Mouse (Mus musculus) limb, embryonic 14.5 days (tissue): ENCODE measurements around the gene Spdye4b. TPM values are rescaled to one million over a fixed set of nuclear protein-coding genes. Genes with fewer than 3 reads are reported as not detected.
"Not testable (repeated sequence)": the region's sequence is repeated elsewhere in the genome, so short reads cannot be mapped to it uniquely, and the experiment has no call there.

Experiments used
- ATAC-seq: fragments of 200-750 bp; cut with Nextera tagmentation; 2 replicates; pipeline ENCODE4 v1.8.0; 2017; ENCODE audit warnings: low read depth, moderate number of reproducible peaks, moderate TSS enrichment; ENCODE audit not compliant: low FRiP score
- DNase-seq: peaks from one replicate; pipeline ENCODE4 v3.0.0-alpha.2; 2015; ENCODE audit warnings: low spot score
- H3K27ac ChIP-seq: fragments of 300-500 bp; sonication (generic); replicated peaks from 2 replicates; pipeline ENCODE4 v1.5.1; 2014; ENCODE audit warnings: low read depth, mild to moderate bottlenecking, low read length, moderate library complexity, mixed read lengths
- H3K27me3 ChIP-seq: fragments of 300-500 bp; sonication (generic); 2 replicates; pipeline ENCODE4 v1.6.1; 2014; ENCODE audit warnings: low read length, mixed read lengths; ENCODE audit not compliant: control insufficient read depth, insufficient read depth
- H3K36me3 ChIP-seq: fragments of 300-500 bp; sonication (generic); 2 replicates; pipeline ENCODE4 v1.6.1; 2014; ENCODE audit warnings: mild to moderate bottlenecking, low read length, moderate library complexity, mixed read lengths; ENCODE audit not compliant: control insufficient read depth, insufficient read depth
- H3K4me1 ChIP-seq: fragments of 300-500 bp; sonication (generic); 2 replicates; pipeline ENCODE4 v1.6.1; 2014; ENCODE audit warnings: antibody characterized with exemption, low read length, mixed read lengths; ENCODE audit not compliant: control insufficient read depth, insufficient read depth
- H3K4me2 ChIP-seq: fragments of 300-500 bp; sonication (generic); replicated peaks from 2 replicates; pipeline ENCODE4 v1.6.1; 2014; ENCODE audit warnings: low read depth, mild to moderate bottlenecking, low read length, moderate library complexity; ENCODE audit not compliant: severe bottlenecking
- H3K4me3 ChIP-seq: fragments of 300-500 bp; sonication (generic); replicated peaks from 2 replicates; pipeline ENCODE4 v1.5.1; 2014; ENCODE audit warnings: low read length
- H3K9ac ChIP-seq: fragments of 300-500 bp; sonication (generic); 2 replicates; pipeline ENCODE4 v1.6.1; 2014; ENCODE audit warnings: mild to moderate bottlenecking, low read depth, low read length, moderate library complexity; ENCODE audit not compliant: severe bottlenecking
- H3K9me3 ChIP-seq: fragments of 300-500 bp; sonication (generic); 2 replicates; pipeline ENCODE4 v1.6.1; 2016; ENCODE audit warnings: low read length; ENCODE audit not compliant: control insufficient read depth
- POLR2A ChIP-seq: fragments of 200-500 bp; IDR thresholded peaks from 2 replicates; pipeline ENCODE4 v1.8.0; 2012; ENCODE audit warnings: inconsistent platforms, mild to moderate bottlenecking, moderate library complexity, borderline replicate concordance; ENCODE audit not compliant: insufficient read depth, insufficient read length; ENCODE audit errors: extremely low read depth
- WGBS: fragments of 180-500 bp; shearing (Covaris S2); extraction: QIAGEN DNeasy Blood & Tissue Kit; methylation state at CpG from one replicate; pipeline ENCODE4 v1.1.7; 2014; 5-methylcytosine and 5-hydroxymethylcytosine counted together
- polyA plus RNA-seq, 2 experiments: library from polyadenylated mRNA; depleted of rRNA in 1 of 2; stranded (reverse) in 1 of 2; unstranded in 1 of 2; fragments of >200 nt; fragmentation: Nextera tagmentation in 1 of 2; extraction: Ambion mirVana in 1 of 2; gene quantifications; 2 replicates each; pipeline versions ENCODE4 v1.2.1 to v1.2.3; 2012 to 2014

The Spdye4b gene
- polyA plus RNA-seq, 2 experiments = not detected

GRCm38 (mm10) chr5:143165508-143166070 is 15.2 kb upstream of the Spdye4b start:
- H3K27me3 ChIP-seq = no peaks in the 10 kb centered on the region
- H3K36me3 ChIP-seq = no peaks in the 10 kb centered on the region
- DNase-seq = no peak
- no peaks in the 10 kb centered on the region for H3K4me1 ChIP-seq
- H3K4me2 ChIP-seq = no peak overlapping the region
- no peak overlapping the region for H3K9ac ChIP-seq
- no peak for ATAC-seq
- no peak for TF ChIP-seq POLR2A
- no peak overlapping the region for H3K4me3 ChIP-seq
- H3K27ac ChIP-seq = no peak overlapping the region
- 11% methylated on average over 18 of the region's 18 CpGs for WGBS
- no peaks in the 10 kb centered on the region for H3K9me3 ChIP-seq

GRCm38 (mm10) chr5:143175970-143176369 is 4.8 kb upstream of the Spdye4b start:
- 91% methylated on average over 4 of the region's 4 CpGs for WGBS
- TF ChIP-seq POLR2A = no peak

GRCm38 (mm10) chr5:143177541-143178200 is 3.1 kb upstream of the Spdye4b start:
- no peak overlapping the region for H3K4me3 ChIP-seq
- H3K9me3 ChIP-seq = 0 out of 2 replicates have a peak, but pooled peaks cover 3% of the 10 kb centered on the region
- no peaks in the 10 kb centered on the region for H3K27me3 ChIP-seq
- DNase-seq = no peak
- H3K9ac ChIP-seq = no peak overlapping the region
- ATAC-seq = no peak
- H3K27ac ChIP-seq = no peak overlapping the region
- WGBS = 89% methylated on average over 3 of the region's 3 CpGs
- peaks cover 8% of the 10 kb centered on the region for H3K4me1 ChIP-seq
- TF ChIP-seq POLR2A = no peak
- no peak overlapping the region for H3K4me2 ChIP-seq
- H3K36me3 ChIP-seq = peaks cover 64% of the 10 kb centered on the region

More at GRCm38 (mm10) chr5:143175970-143176369, 4.8 kb upstream of the Spdye4b start:
- peaks cover 8% of the 10 kb centered on the region for H3K4me1 ChIP-seq
- H3K9me3 ChIP-seq = 0 out of 2 replicates have a peak, but pooled peaks cover 3% of the 10 kb centered on the region
- no peak overlapping the region for H3K27ac ChIP-seq
- no peak overlapping the region for H3K9ac ChIP-seq
- DNase-seq (no peak), ATAC-seq (no peak)
- H3K27me3 ChIP-seq = no peaks in the 10 kb centered on the region
- H3K4me2 ChIP-seq = no peak overlapping the region
- H3K4me3 ChIP-seq = no peak overlapping the region
- H3K36me3 ChIP-seq = peaks cover 81% of the 10 kb centered on the region

GRCm38 (mm10) chr5:143179179-143179578 is 1.6 kb upstream of the Spdye4b start:
- no peak for DNase-seq
- no peak for TF ChIP-seq POLR2A
- no peak overlapping the region for H3K9ac ChIP-seq

GRCm38 (mm10) chr5:143188014-143188413 is 7.2 kb downstream of the Spdye4b start:
- not testable (repeated sequence) for H3K4me2 ChIP-seq, H3K4me1 ChIP-seq, H3K36me3 ChIP-seq, DNase-seq, H3K9me3 ChIP-seq, ATAC-seq, H3K27ac ChIP-seq, H3K27me3 ChIP-seq, H3K4me3 ChIP-seq, H3K9ac ChIP-seq
- no CpG with 5 or more reads among the region's 1 CpGs for WGBS

More at GRCm38 (mm10) chr5:143179179-143179578, 1.6 kb upstream of the Spdye4b start:
- Histone ChIP-seq H3K4me3 (0 out of 2 replicates have a peak overlapping the region, but pooled peaks have one; percentile 88), H3K27me3 (no peaks in the 10 kb centered on the region), H3K9me3 (0 out of 2 replicates have a peak, but pooled peaks cover 3% of the 10 kb centered on the region), H3K27ac (no peak overlapping the region), H3K4me2 (peak overlapping the region; percentile 76), H3K36me3 (peaks cover 49% of the 10 kb centered on the region), H3K4me1 (peaks cover 8% of the 10 kb centered on the region)
- 35% methylated on average over 6 of the region's 6 CpGs for WGBS
- ATAC-seq = no peak
